Mouse (Mus musculus) embryonic facial prominence, embryonic 15.5 days (tissue): ENCODE data around the gene Atxn1. TPM values are rescaled to one million over a fixed set of nuclear protein-coding genes. Genes with fewer than 3 reads are reported as not detected.

ENCODE experiments used
- ATAC-seq: fragments of 200-750 bp; cut with Nextera tagmentation; 2 replicates; pipeline ENCODE4 v1.8.0; 2017; ENCODE audit warnings: low read depth, moderate TSS enrichment; ENCODE audit not compliant: insufficient number of reproducible peaks, low FRiP score, low TSS enrichment
- H3K27ac ChIP-seq: fragments of 300-500 bp; sonication (generic); replicated peaks from 2 replicates; pipeline ENCODE4 v1.5.1; 2015; ENCODE audit warnings: mild to moderate bottlenecking, inconsistent platforms
- H3K27me3 ChIP-seq: fragments of 300-500 bp; sonication (generic); 2 replicates; pipeline ENCODE4 v1.6.1; 2015; ENCODE audit warnings: inconsistent platforms
- H3K36me3 ChIP-seq: fragments of 300-500 bp; sonication (generic); 2 replicates; pipeline ENCODE4 v1.6.1; 2015; ENCODE audit warnings: mild to moderate bottlenecking, inconsistent platforms
- H3K4me1 ChIP-seq: fragments of 300-500 bp; sonication (generic); 2 replicates; pipeline ENCODE4 v1.6.1; 2015; ENCODE audit warnings: inconsistent platforms
- H3K4me2 ChIP-seq: fragments of 300-500 bp; sonication (generic); replicated peaks from 2 replicates; pipeline ENCODE4 v1.6.1; 2015; ENCODE audit warnings: mild to moderate bottlenecking, inconsistent platforms
- H3K4me3 ChIP-seq: fragments of 300-500 bp; sonication (generic); replicated peaks from 2 replicates; pipeline ENCODE4 v1.5.1; 2015; ENCODE audit warnings: mild to moderate bottlenecking, inconsistent platforms
- H3K9ac ChIP-seq: fragments of 300-500 bp; sonication (generic); 2 replicates; pipeline ENCODE4 v1.6.1; 2015; ENCODE audit warnings: inconsistent platforms
- H3K9me3 ChIP-seq: fragments of 300-500 bp; sonication (generic); replicated peaks from 2 replicates; pipeline ENCODE4 v1.6.1; 2016; ENCODE audit warnings: inconsistent platforms
- WGBS: fragments of 180-500 bp; shearing (Covaris S2); methylation state at CpG from one replicate; pipeline ENCODE4 v1.1.7; 2015; 5-methylcytosine and 5-hydroxymethylcytosine counted together
- polyA plus RNA-seq: library from polyadenylated mRNA; unstranded; fragments of >200 nt; fragmentation: Nextera tagmentation; extraction: Ambion mirVana; gene quantifications from 2 replicates; pipeline ENCODE4 v1.2.1, GENCODE M21; 2015

Gene Atxn1
- polyA plus RNA-seq, 1 experiment from 2014 or later, result 7.2 TPM

- Histone ChIP-seq H3K27ac (no peak overlapping the region), H3K4me1 (peaks cover 19% of the 10 kb centered on the region), H3K4me3 (no peak overlapping the region), H3K9me3 (no peaks in the 10 kb centered on the region), H3K4me2 (no peak overlapping the region), H3K27me3 (no peaks in the 10 kb centered on the region), H3K9ac (no peak overlapping the region), H3K36me3 (no peaks in the 10 kb centered on the region; the same call in 1 of the 2 replicates)
- 84% methylated on average over 9 of the region's 9 CpGs for WGBS
- no peak for ATAC-seq
These were observed 428.9 kb downstream of the Atxn1 start for GRCm38 (mm10) chr13:45535731-45536453.

- Histone ChIP-seq H3K9ac (no peak overlapping the region), H3K27ac (peak overlapping the region; percentile 80), H3K9me3 (no peaks in the 10 kb centered on the region), H3K36me3 (no peaks in the 10 kb centered on the region), H3K27me3 (no peaks in the 10 kb centered on the region), H3K4me3 (no peak overlapping the region), H3K4me1 (peaks cover 22% of the 10 kb centered on the region), H3K4me2 (no peak overlapping the region)
- WGBS, result 15% methylated on average over 6 of the region's 6 CpGs
- peak; percentile 58; the same call in 1 of the 2 replicates for ATAC-seq
These were observed 434.1 kb downstream of the Atxn1 start for GRCm38 (mm10) chr13:45530754-45531153.

- Histone ChIP-seq H3K4me1 (peaks cover 22% of the 10 kb centered on the region), H3K27me3 (no peaks in the 10 kb centered on the region), H3K4me2 (no peak overlapping the region), H3K9ac (no peak overlapping the region), H3K9me3 (no peaks in the 10 kb centered on the region), H3K27ac (no peak overlapping the region), H3K4me3 (no peak overlapping the region), H3K36me3 (no peaks in the 10 kb centered on the region)
- WGBS, result 66% methylated on average over 4 of the region's 4 CpGs
- no peak for ATAC-seq
These were observed 436.0 kb downstream of the Atxn1 start for GRCm38 (mm10) chr13:45528787-45529186.

GRCm38 (mm10) chr13:45527232-45527964 is 437.4 kb downstream of the Atxn1 start:
- Histone ChIP-seq H3K9me3 (no peaks in the 10 kb centered on the region), H3K36me3 (no peaks in the 10 kb centered on the region), H3K4me3 (no peak overlapping the region), H3K27me3 (no peaks in the 10 kb centered on the region), H3K9ac (no peak overlapping the region), H3K4me1 (peaks cover 22% of the 10 kb centered on the region), H3K4me2 (no peak overlapping the region), H3K27ac (no peak overlapping the region)
- ATAC-seq, result no peak
- 76% methylated on average over 11 of the region's 11 CpGs for WGBS

GRCm38 (mm10) chr13:45526230-45526629 is 438.6 kb downstream of the Atxn1 start:
- Histone ChIP-seq H3K36me3 (no peaks in the 10 kb centered on the region), H3K4me3 (no peak overlapping the region), H3K4me2 (no peak overlapping the region), H3K4me1 (peaks cover 16% of the 10 kb centered on the region), H3K27ac (no peak overlapping the region), H3K9ac (no peak overlapping the region), H3K27me3 (no peaks in the 10 kb centered on the region), H3K9me3 (no peaks in the 10 kb centered on the region)
- ATAC-seq, result no peak
- WGBS, result 69% methylated on average over 7 of the region's 7 CpGs

- Histone ChIP-seq H3K27me3 (no peaks in the 10 kb centered on the region), H3K36me3 (0 out of 2 replicates have a peak, but pooled peaks cover 5% of the 10 kb centered on the region), H3K9me3 (no peaks in the 10 kb centered on the region), H3K4me2 (no peak overlapping the region), H3K9ac (no peak overlapping the region), H3K4me3 (no peak overlapping the region), H3K4me1 (0 out of 2 replicates have a peak, but pooled peaks cover 4% of the 10 kb centered on the region), H3K27ac (no peak overlapping the region)
- no peak for ATAC-seq
- WGBS, result 87% methylated on average over 6 of the region's 6 CpGs
These were observed 439.9 kb downstream of the Atxn1 start for GRCm38 (mm10) chr13:45524791-45525435.

GRCm38 (mm10) chr13:45524305-45524704 is 440.5 kb downstream of the Atxn1 start:
- Histone ChIP-seq H3K27ac (no peak overlapping the region), H3K36me3 (0 out of 2 replicates have a peak, but pooled peaks cover 5% of the 10 kb centered on the region), H3K4me2 (no peak overlapping the region), H3K4me3 (no peak overlapping the region), H3K9ac (no peak overlapping the region), H3K4me1 (0 out of 2 replicates have a peak, but pooled peaks cover 4% of the 10 kb centered on the region), H3K9me3 (no peaks in the 10 kb centered on the region), H3K27me3 (no peaks in the 10 kb centered on the region)
- WGBS, result 62% methylated on average over 3 of the region's 3 CpGs
- ATAC-seq, result no peak

GRCm38 (mm10) chr13:45516501-45517393 is 448.1 kb downstream of the Atxn1 start:
- Histone ChIP-seq H3K9ac (no peak overlapping the region), H3K36me3 (0 out of 2 replicates have a peak, but pooled peaks cover 5% of the 10 kb centered on the region), H3K4me3 (peak overlapping the region; percentile 22), H3K27ac (peak overlapping the region; percentile 31), H3K4me2 (peak overlapping the region; percentile 54), H3K4me1 (peaks cover 55% of the 10 kb centered on the region), H3K9me3 (no peaks in the 10 kb centered on the region), H3K27me3 (no peaks in the 10 kb centered on the region)
- 5% methylated on average over 24 of the region's 24 CpGs for WGBS
- peak; percentile 77 for ATAC-seq

GRCm38 (mm10) chr13:45514832-45515422 is 449.9 kb downstream of the Atxn1 start:
- Histone ChIP-seq H3K27ac (peak overlapping the region; percentile 18; the same call in 1 of the 2 replicates), H3K27me3 (no peaks in the 10 kb centered on the region), H3K9ac (no peak overlapping the region), H3K4me2 (no peak overlapping the region), H3K9me3 (no peaks in the 10 kb centered on the region), H3K36me3 (no peaks in the 10 kb centered on the region), H3K4me1 (peaks cover 55% of the 10 kb centered on the region), H3K4me3 (no peak overlapping the region)
- ATAC-seq, result no peak
- 18% methylated on average over 8 of the region's 8 CpGs for WGBS

- Histone ChIP-seq H3K9me3 (no peaks in the 10 kb centered on the region), H3K4me2 (no peak overlapping the region), H3K27ac (no peak overlapping the region), H3K9ac (no peak overlapping the region), H3K36me3 (no peaks in the 10 kb centered on the region), H3K4me1 (peaks cover 55% of the 10 kb centered on the region), H3K27me3 (no peaks in the 10 kb centered on the region), H3K4me3 (no peak overlapping the region)
- 85% methylated on average over 5 of the region's 5 CpGs for WGBS
- no peak for ATAC-seq
These were observed 450.7 kb downstream of the Atxn1 start for GRCm38 (mm10) chr13:45514115-45514514.
